Mouse (Mus musculus): ENCODE data around the gene Tssk6. TPM values are rescaled to one million over a fixed set of nuclear protein-coding genes. Genes with fewer than 3 reads are reported as not detected.

Gene Tssk6
- total and polyA plus RNA-seq, 3 experiments, result 0.16 to 0.49 (median 0.23) TPM

GRCm38 (mm10) chr8:69895772-69896451, 6.1 kb upstream of the Tssk6 start:
- TF ChIP-seq CTCF (IDR thresholded peaks at IDR 0.05) (0 out of 2 replicates have a peak, but pooled peaks have one; percentile 4), POLR2A (IDR thresholded peaks at IDR 0.05; ENCODE audit: insufficient read depth, low read depth, low read length) (no peak), EP300 (IDR thresholded peaks at IDR 0.05; ENCODE audit: insufficient read depth, low read depth, low read length) (no peak)
- no peak overlapping the region; the same call in 1 of the 2 replicates for H3K27ac ChIP-seq
- peaks cover 12% of the 10 kb centered on the region for H3K4me1 ChIP-seq (ENCODE audit: control insufficient read depth, insufficient read depth, low read length)

DNA sequence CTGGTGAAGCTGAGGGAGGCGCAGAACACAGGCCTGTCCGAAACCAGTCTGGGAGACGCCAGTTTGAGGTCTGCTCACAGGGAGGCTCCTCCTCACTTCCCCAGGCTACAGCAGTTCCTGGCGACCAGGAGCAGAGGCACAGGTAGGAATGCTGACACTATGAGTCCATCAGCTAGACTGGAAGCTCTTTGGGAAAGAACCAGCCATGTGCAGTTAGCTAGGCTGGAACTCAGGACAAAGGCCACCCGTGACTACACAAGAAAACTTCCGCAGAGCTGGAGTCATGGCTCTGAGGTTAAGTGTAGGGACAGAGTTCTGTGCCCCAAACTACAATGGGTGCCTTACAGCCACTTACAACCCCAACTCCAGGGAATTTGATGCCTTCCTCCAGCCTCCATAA, 4.1 kb upstream of the Tssk6 start:
- Histone ChIP-seq H3K79me2 (replicated peaks; ENCODE audit: control insufficient read depth, insufficient read depth, low read length) (peaks cover 2% of the 10 kb centered on the region; the same call in 1 of the 2 replicates), H3K27me3 (ENCODE audit: control insufficient read depth, insufficient read depth, low read length) (no peaks in the 10 kb centered on the region), H3K4me1 (ENCODE audit: control insufficient read depth, insufficient read depth, low read length) (peaks cover 13% of the 10 kb centered on the region), H3K27ac (no peak overlapping the region), H3K4me3 (no peak overlapping the region), H3K9ac (ENCODE audit: low read depth, low read length) (no peak overlapping the region), H3K36me3 (ENCODE audit: control insufficient read depth, insufficient read depth, low read length) (no peaks in the 10 kb centered on the region)
- no peak for TF ChIP-seq POLR2A (IDR thresholded peaks at IDR 0.05; ENCODE audit: insufficient read depth, low read depth, low read length)
- no peak for TF ChIP-seq CTCF (IDR thresholded peaks at IDR 0.05)
- TF ChIP-seq EP300 (IDR thresholded peaks at IDR 0.05; ENCODE audit: insufficient read depth, low read depth, low read length), result no peak
- 77% methylated on average over 6 of the region's 6 CpGs for WGBS
- intact Hi-C loops (cut with DNase I), result loop anchor here (10.0 kb wide), 1 partner anchor 273 kb away; the partner anchor contains the start of gene Zfp868
- no peak for DNase-seq

More at GRCm38 (mm10) chr8:69895772-69896451, 6.1 kb upstream of the Tssk6 start:
- H3K27me3 ChIP-seq (ENCODE audit: control insufficient read depth, insufficient read depth, low read length), result no peaks in the 10 kb centered on the region
- H3K9ac ChIP-seq (ENCODE audit: low read depth, low read length), result peak overlapping the region; percentile 16; the same call in 1 of the 2 replicates
- no peak for DNase-seq
- intact Hi-C loops (cut with DNase I), result loop anchor here (10.0 kb wide), 1 partner anchor 271 kb away; the partner anchor contains the start of gene Zfp868
- peaks cover 2% of the 10 kb centered on the region; the same call in 1 of the 2 replicates for H3K79me2 ChIP-seq (replicated peaks; ENCODE audit: control insufficient read depth, insufficient read depth, low read length)
- 53% methylated on average over 4 of the region's 4 CpGs for WGBS
- no peaks in the 10 kb centered on the region for H3K36me3 ChIP-seq (ENCODE audit: control insufficient read depth, insufficient read depth, low read length)
- H3K4me3 ChIP-seq, result no peak overlapping the region

- no peak for TF ChIP-seq EP300 (IDR thresholded peaks at IDR 0.05; ENCODE audit: insufficient read depth, low read depth, low read length)
- TF ChIP-seq POLR2A (IDR thresholded peaks at IDR 0.05; ENCODE audit: insufficient read depth, low read depth, low read length), result no peak
- TF ChIP-seq CTCF (IDR thresholded peaks at IDR 0.05), result no peak
- intact Hi-C loops (cut with DNase I), result loop anchor here (5.0 to 10.0 kb wide), 4 partner anchors 97 to 312 kb away; partner anchors contain the start of genes Gatad2a, Slc25a42 and Zfp868
- H3K4me3 ChIP-seq, result peak overlapping the region; percentile 77
- no peak for DNase-seq
- WGBS, result 85% methylated on average over 2 of the region's 2 CpGs
- H3K27ac ChIP-seq, result no peak overlapping the region
- no peak overlapping the region for H3K9ac ChIP-seq (ENCODE audit: low read depth, low read length)
- peaks cover 13% of the 10 kb centered on the region for H3K4me1 ChIP-seq (ENCODE audit: control insufficient read depth, insufficient read depth, low read length)
- H3K79me2 ChIP-seq (replicated peaks; ENCODE audit: control insufficient read depth, insufficient read depth, low read length), result peaks cover 2% of the 10 kb centered on the region; the same call in 1 of the 2 replicates
- no peaks in the 10 kb centered on the region for H3K27me3 ChIP-seq (ENCODE audit: control insufficient read depth, insufficient read depth, low read length)
- no peaks in the 10 kb centered on the region for H3K36me3 ChIP-seq (ENCODE audit: control insufficient read depth, insufficient read depth, low read length)
Observed at GRCm38 (mm10) chr8:69899876-69900275, 2.1 kb upstream of the Tssk6 start.

DNA sequence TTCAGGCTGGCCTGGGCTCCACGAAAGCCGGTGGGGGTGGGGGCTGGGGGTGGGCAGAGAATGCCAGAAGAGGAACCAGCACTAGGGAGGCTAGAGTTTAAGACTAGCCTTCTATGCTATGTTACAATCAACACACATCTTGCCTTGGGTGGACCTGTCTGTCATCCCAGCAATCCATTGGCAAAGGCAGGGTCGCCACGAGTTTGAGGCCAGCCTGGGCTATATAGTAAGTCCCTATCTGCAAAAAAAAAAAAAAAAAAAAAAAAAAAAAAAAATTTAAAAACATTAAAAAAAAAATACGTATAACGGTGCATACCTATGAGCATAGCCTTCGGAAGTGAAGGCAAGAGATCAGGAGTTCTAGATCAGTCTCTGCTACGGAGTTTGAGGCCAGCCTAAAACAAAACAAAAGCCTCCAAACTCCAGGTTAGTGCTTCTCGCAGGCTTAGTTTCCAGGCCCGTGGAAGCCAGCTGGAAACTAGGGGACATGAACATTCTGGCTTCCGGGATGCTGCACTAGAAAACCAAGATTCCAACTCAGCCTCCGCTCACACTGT, 1.0 kb upstream of the Tssk6 start:
- 7% methylated on average over 12 of the region's 12 CpGs for WGBS
- Histone ChIP-seq H3K9ac (ENCODE audit: low read depth, low read length) (peak overlapping the region; percentile 86), H3K36me3 (ENCODE audit: control insufficient read depth, insufficient read depth, low read length) (no peaks in the 10 kb centered on the region), H3K27me3 (ENCODE audit: control insufficient read depth, insufficient read depth, low read length) (no peaks in the 10 kb centered on the region), H3K27ac (peak overlapping the region; percentile 98), H3K4me1 (ENCODE audit: control insufficient read depth, insufficient read depth, low read length) (peaks cover 9% of the 10 kb centered on the region), H3K4me3 (peak overlapping the region; percentile 77), H3K79me2 (replicated peaks; ENCODE audit: control insufficient read depth, insufficient read depth, low read length) (peaks cover 2% of the 10 kb centered on the region; the same call in 1 of the 2 replicates)
- no peak for TF ChIP-seq POLR2A (IDR thresholded peaks at IDR 0.05; ENCODE audit: insufficient read depth, low read depth, low read length)
- TF ChIP-seq EP300 (IDR thresholded peaks at IDR 0.05; ENCODE audit: insufficient read depth, low read depth, low read length), result no peak
- no peak for TF ChIP-seq CTCF (IDR thresholded peaks at IDR 0.05)
- intact Hi-C loops (cut with DNase I), result loop anchor here (5.0 kb wide), 3 partner anchors 96 to 311 kb away; partner anchors contain the start of genes Gatad2a and Slc25a42
- DNase-seq, result no peak

DNA sequence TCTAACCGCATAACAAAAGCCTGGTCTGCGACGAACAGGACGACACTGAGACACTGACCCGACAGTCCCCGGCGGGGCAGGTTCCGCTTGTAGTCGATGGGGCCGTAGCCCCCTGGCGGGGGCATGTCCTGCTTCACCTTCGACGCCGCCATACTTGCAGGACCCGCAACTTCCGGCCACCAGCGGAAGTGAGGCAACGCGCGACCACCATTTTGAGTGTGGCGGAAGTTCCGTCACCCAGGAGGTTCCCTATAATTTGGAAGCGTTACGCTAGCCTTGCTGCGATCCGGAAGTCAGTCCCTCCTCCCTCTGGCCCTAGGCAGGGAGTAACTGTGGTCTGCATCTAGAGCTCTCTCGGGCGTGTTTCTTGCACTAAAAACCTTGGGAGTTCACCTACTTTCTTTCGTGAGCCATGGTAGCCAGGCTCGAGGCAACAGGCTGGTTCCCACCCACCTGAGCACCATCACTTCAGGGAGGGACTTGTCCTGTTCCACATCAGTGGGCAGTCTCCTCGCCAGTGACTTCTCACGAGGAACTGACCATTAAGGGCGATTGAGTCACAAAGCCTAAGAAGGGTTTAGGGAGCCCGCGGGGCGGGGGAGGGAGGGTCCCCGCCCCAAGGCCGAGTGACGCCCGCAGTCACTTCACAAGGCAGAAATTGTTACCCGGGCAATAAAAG, 361 bp upstream of the Tssk6 start:
- peaks cover 2% of the 10 kb centered on the region; the same call in 1 of the 2 replicates for H3K79me2 ChIP-seq (replicated peaks; ENCODE audit: control insufficient read depth, insufficient read depth, low read length)
- no peaks in the 10 kb centered on the region for H3K27me3 ChIP-seq (ENCODE audit: control insufficient read depth, insufficient read depth, low read length)
- intact Hi-C loops (cut with DNase I), result loop anchor here (5.0 kb wide), 3 partner anchors 96 to 311 kb away; partner anchors contain the start of genes Gatad2a and Slc25a42
- peak; percentile 90; the same call in 1 of the 2 replicates for TF ChIP-seq CTCF (IDR thresholded peaks at IDR 0.05)
- TF ChIP-seq POLR2A (IDR thresholded peaks at IDR 0.05; ENCODE audit: insufficient read depth, low read depth, low read length), result peak; percentile 96
- peak; percentile 97 for TF ChIP-seq EP300 (IDR thresholded peaks at IDR 0.05; ENCODE audit: insufficient read depth, low read depth, low read length)
- peak overlapping the region; percentile 98 for H3K27ac ChIP-seq
- peak; percentile 97 to 99 for DNase-seq
- no peaks in the 10 kb centered on the region for H3K36me3 ChIP-seq (ENCODE audit: control insufficient read depth, insufficient read depth, low read length)
- peak overlapping the region; percentile 77 for H3K4me3 ChIP-seq
- H3K4me1 ChIP-seq (ENCODE audit: control insufficient read depth, insufficient read depth, low read length), result peaks cover 8% of the 10 kb centered on the region
- peak overlapping the region; percentile 86 for H3K9ac ChIP-seq (ENCODE audit: low read depth, low read length)
- WGBS, result 2% methylated on average over 41 of the region's 41 CpGs

Data from heart, adult 2 months (tissue).